Mouse (Mus musculus): ENCODE data around the gene Nutf2. TPM values are rescaled to one million over a fixed set of nuclear protein-coding genes. Genes with fewer than 3 reads are reported as not detected.

The Nutf2 gene
- total RNA-seq, 2 experiments from 2014 or later: 39.1 to 40.1 TPM

GRCm38 (mm10) chr8:105854715-105855216 is 5.6 kb upstream of the Nutf2 start, which contains the start of gene Thap11:
Thap11 (plus strand) TSS chr8:105855132.
- DNase-seq: peak; percentile 94

- peak; percentile 66 for DNase-seq
Observed at GRCm38 (mm10) chr8:105855248-105856167, 4.9 kb upstream of the Nutf2 start.

GRCm38 (mm10) chr8:105856168-105856835 is 4.1 kb upstream of the Nutf2 start:
- no peak for DNase-seq

- DNase-seq: no peak
Observed at GRCm38 (mm10) chr8:105858495-105858894, 1.9 kb upstream of the Nutf2 start.

- no peak for DNase-seq
Observed at GRCm38 (mm10) chr8:105859314-105859713, 1.1 kb upstream of the Nutf2 start.

- DNase-seq: peak; percentile 28
Observed at GRCm38 (mm10) chr8:105861951-105862350, 1.6 kb downstream of the Nutf2 start.

GRCm38 (mm10) chr8:105866364-105867029 is 6.1 kb downstream of the Nutf2 start:
- DNase-seq: no peak

GRCm38 (mm10) chr8:105874301-105874700 is 13.9 kb downstream of the Nutf2 start:
- DNase-seq: no peak

- peak; percentile 93 for DNase-seq
Observed at GRCm38 (mm10) chr8:105880754-105881520, 20.6 kb downstream of the Nutf2 start, which contains the start of gene Edc4. Edc4 (plus strand) TSS chr8:105880881.

- no peak for DNase-seq
Observed at GRCm38 (mm10) chr8:105889756-105890465, 29.5 kb downstream of the Nutf2 start.

GRCm38 (mm10) chr8:105890870-105891269 is 30.5 kb downstream of the Nutf2 start:
- no peak for DNase-seq

- DNase-seq: peak; percentile 48
Observed at GRCm38 (mm10) chr8:105892432-105892831, 32.1 kb downstream of the Nutf2 start.

- DNase-seq: peak; percentile 79
Observed at GRCm38 (mm10) chr8:105893339-105893738, 33.0 kb downstream of the Nutf2 start, which contains the start of gene Nrn1l. Nrn1l (plus strand) TSS chr8:105893567.

- DNase-seq: no peak
Observed at GRCm38 (mm10) chr8:105897801-105898480, 37.6 kb downstream of the Nutf2 start.

GRCm38 (mm10) chr8:105900180-105900940 is 40.0 kb downstream of the Nutf2 start, which contains the start of gene Pskh1:
Pskh1 (plus strand) TSS chr8:105900441.
- DNase-seq: peak; percentile 97

GRCm38 (mm10) chr8:105900941-105901616 is 40.7 kb downstream of the Nutf2 start:
- no peak for DNase-seq

- DNase-seq: no peak
Observed at GRCm38 (mm10) chr8:105919390-105919789, 59.0 kb downstream of the Nutf2 start.

GRCm38 (mm10) chr8:105925123-105925522 is 64.7 kb downstream of the Nutf2 start:
- no peak for DNase-seq
